Mouse (Mus musculus) effector memory CD4-positive, alpha-beta T cell, adult 7 months (primary cell): ENCODE results near the gene Snx25. TPM values are rescaled to one million over a fixed set of nuclear protein-coding genes. Genes with fewer than 3 reads are reported as not detected.

Experiments
- polyA plus RNA-seq: library from polyadenylated mRNA; unstranded; fragments of 100-300 nt; shearing (Covaris generic); gene quantifications from one replicate; pipeline ENCODE4 v1.2.1, GENCODE M21; 2017

Gene Snx25
- polyA plus RNA-seq: 18.2 TPM

DNA sequence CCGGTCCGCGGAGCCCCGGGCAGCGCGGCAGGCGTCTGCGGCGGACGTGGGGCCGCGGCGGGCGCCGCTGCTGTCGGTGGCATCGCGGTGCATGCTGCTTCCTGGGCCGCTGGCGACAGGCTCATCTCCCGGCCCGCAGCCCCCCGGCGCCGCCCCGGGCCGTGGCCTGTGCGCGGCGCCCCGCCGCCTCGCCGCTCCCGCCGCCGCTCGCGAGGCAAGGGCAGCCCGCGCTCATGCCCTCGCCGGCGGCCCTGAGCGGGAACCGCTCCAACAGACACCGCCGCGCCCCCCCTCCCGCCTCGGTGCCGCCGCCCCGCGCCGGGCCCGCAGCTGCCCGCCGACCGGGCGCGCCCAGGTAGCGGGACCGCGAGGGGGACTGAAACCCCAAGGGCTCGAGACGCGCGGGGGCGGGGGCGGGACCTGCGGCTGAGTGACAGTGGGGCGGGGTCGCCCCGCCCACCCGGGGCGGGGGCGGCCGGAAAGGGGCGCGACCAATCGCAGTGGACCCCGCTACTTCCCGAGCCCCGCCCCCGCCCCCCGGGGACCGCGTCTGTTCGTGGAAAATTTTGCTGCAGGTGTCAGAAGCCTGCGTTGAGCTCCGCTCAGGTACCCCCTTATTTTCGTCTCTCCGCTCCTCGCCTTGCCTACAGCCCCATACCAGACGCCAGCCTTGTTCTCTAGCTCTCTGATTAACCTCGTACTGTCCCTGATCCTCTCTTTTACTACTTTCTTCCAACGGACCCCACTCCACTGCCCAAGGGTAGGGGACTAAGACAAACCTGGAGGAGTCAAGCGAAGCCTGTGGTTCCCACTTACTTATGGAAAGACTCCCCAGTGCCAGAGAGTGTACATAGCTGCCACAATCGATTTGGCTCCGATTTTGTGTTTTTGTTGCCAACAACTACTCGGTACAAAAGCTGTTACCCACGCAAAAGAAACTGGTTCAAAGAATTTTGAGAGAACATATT, at the start of gene Snx25:
Snx25 (minus strand) TSS at position 96 of the 968 bp plus-strand sequence.

DNA sequence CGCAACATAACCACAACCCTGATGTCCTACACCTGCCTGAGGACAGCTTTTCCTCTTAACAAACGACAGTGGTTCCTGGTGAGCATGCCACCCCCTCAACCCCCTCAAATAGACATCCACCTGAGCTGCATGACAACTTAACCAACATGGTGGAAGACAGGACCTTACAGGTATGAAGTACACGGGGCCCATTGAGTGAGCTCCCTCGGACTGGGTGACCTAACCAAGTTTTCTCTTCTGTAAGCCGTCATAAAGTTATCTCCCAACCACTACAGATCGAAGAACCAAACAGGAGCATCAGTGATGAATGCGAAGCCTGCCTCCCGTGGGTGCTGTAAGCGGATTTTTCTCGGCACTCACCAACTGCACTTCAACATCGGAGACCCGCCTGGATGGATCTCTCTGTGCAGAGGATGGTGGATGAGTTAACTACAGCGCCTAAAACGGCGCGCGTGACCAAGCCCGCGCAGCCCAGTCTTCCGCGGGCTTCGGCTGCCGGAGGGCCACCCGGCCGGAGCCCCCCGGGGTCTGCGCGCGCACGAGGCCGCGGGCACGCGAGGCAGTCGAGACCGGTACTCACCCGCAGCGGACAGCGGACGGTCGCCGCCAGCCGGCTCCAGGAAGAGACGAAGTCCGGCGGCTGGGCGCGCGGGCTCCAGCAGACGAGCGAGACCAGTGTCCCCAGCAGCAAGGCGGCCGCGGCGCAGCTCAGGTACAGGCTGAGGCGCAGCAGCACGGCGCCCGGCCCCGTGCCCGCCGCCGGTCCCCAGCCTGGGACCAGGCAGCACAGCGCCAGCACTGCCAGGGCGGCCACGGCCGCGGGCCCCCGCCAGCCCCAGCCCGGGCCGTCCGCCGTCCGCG, 527 bp downstream of the Snx25 start, which contains the start of gene Cfap97:
Cfap97 (plus strand) TSS at position 570 of the 861 bp plus-strand sequence.

DNA sequence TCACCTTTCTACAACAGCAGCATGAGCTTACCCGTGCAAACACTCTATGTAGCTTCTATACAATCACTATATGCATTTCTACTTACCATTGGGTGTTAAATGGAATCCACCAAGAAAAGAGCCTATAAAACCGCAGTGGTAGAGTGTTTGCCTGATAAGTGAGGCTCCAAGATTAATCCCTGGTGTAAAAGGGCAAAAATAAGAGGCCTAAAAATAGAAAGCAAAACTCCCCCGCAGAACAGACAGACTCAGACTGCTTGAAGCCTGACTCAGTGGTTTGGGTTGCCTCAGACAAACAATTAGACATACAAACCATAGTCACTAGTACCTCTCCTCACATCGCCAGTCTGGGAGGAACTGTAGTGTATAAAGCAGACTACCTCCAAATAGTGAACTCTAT, 146.4 kb downstream of the Snx25 start, which contains the start of gene Ankrd37:
Ankrd37 (minus strand) TSS at position 112 of the 400 bp plus-strand sequence.

DNA sequence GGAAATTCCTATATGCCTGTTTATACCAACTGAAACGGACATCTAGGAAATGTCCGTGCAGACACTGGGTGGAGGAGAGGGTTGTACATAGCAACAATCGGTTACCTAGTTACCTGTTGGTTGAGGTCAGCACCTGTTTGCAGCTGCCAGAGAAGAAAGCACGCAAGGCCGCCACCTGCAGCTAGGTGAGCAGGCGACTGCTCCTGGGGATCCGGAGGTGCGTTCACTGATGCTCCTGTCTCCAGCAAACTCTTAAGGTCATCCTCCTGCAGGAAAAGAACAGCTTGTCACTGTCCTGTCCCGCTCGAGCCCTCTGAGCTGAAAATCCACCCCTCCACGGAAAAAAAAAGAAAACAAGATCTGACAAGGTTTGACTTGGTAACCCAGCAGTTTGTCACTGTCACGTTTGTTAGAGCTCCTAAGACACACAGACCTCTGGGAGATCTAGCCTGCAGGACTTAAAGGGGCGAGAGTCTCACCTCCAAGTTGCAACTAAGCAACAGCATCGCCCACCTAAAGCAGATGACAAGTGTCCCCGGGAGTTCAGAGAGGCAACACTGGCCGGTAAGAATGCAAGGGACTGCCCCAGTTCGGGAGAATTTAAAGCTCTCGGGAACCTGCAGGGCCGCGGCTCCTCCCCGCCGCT, 152.7 kb downstream of the Snx25 start, which contains the start of gene Lrp2bp:
Lrp2bp (plus strand) TSS at position 166 of the 646 bp plus-strand sequence.

Other genes starting within 250 kb of the Snx25 start
- not detected for gene Ccdc110, start 217.5 kb downstream of the Snx25 start, polyA plus RNA-seq
- gene 1700029J07Rik, start 176.9 kb downstream of the Snx25 start, polyA plus RNA-seq: 3.5 TPM
- gene Ufsp2, start 176.6 kb downstream of the Snx25 start, polyA plus RNA-seq: 21.9 TPM
- 0.29 TPM for gene Lrp2bp, start 152.9 kb downstream of the Snx25 start, polyA plus RNA-seq
- gene Ankrd37, start 146.5 kb downstream of the Snx25 start, polyA plus RNA-seq: 32.7 TPM
- 19.8 TPM for gene Cfap97, start 388 bp downstream of the Snx25 start, polyA plus RNA-seq
- gene Slc25a4, start 59.1 kb upstream of the Snx25 start, polyA plus RNA-seq: 98.9 TPM
- not detected for gene Helt, start 142.5 kb upstream of the Snx25 start, polyA plus RNA-seq